Mouse (Mus musculus) testis, adult 2 months (tissue): Measurements from ENCODE around the gene Casz1. TPM values are rescaled to one million over a fixed set of nuclear protein-coding genes. Genes with fewer than 3 reads are reported as not detected.
A peak's percentile ranks its signal among the peaks of the same experiment; 100 is the strongest.

Source experiments
- H3K27ac ChIP-seq: fragments of 200-500 bp; 2 replicates; pipeline ENCODE4 v1.5.1; 2012; ENCODE audit warnings: low read depth, low read length; ENCODE audit not compliant: control insufficient read depth, insufficient read depth
- H3K27me3 ChIP-seq: fragments of 200-500 bp; 2 replicates; pipeline ENCODE4 v1.6.1; 2012; ENCODE audit warnings: mild to moderate bottlenecking, low read length, moderate library complexity; ENCODE audit not compliant: control insufficient read depth, insufficient read depth
- H3K36me3 ChIP-seq: fragments of 200-500 bp; 2 replicates; pipeline ENCODE4 v1.6.1; 2012; ENCODE audit warnings: mild to moderate bottlenecking, low read length; ENCODE audit not compliant: control insufficient read depth, insufficient read depth
- H3K4me1 ChIP-seq: fragments of 200-500 bp; 2 replicates; pipeline ENCODE4 v1.6.1; 2012; ENCODE audit warnings: low read length; ENCODE audit not compliant: control insufficient read depth, insufficient read depth
- H3K4me3 ChIP-seq: fragments of 200-500 bp; 2 replicates; pipeline ENCODE4 v1.5.1; 2012; ENCODE audit warnings: low read depth, mild to moderate bottlenecking, low read length, moderate library complexity, mixed read lengths; ENCODE audit not compliant: control insufficient read depth
- CTCF ChIP-seq: fragments of 200-500 bp; IDR thresholded peaks from 2 replicates; pipeline ENCODE4 v1.5.1; 2012; ENCODE audit warnings: low read depth, mild to moderate bottlenecking, inconsistent platforms, low read length, moderate library complexity; ENCODE audit not compliant: control insufficient read depth, insufficient read depth, insufficient replicate concordance
- POLR2A ChIP-seq: fragments of 200-500 bp; IDR thresholded peaks from 2 replicates; pipeline ENCODE4 v1.6.1; 2012; ENCODE audit warnings: low read depth, mild to moderate bottlenecking, inconsistent platforms, low read length, moderate library complexity; ENCODE audit not compliant: control insufficient read depth
- polyA plus RNA-seq: library from polyadenylated mRNA; depleted of rRNA; stranded (reverse); fragments of >200 nt; gene quantifications from 2 replicates; pipeline ENCODE4 v1.2.3, GENCODE M21; 2012

Gene Casz1
- polyA plus RNA-seq, 1 experiment, result 8.5 TPM

- Histone ChIP-seq H3K27ac (peak overlapping the region; percentile 4), H3K4me1 (peaks cover 19% of the 10 kb centered on the region)
- no peak for TF ChIP-seq POLR2A
- TF ChIP-seq CTCF, result no peak
Observed at GRCm38 (mm10) chr4:148900295-148901211, 96.3 kb downstream of the Casz1 start.

GRCm38 (mm10) chr4:148901275-148902052 is 97.2 kb downstream of the Casz1 start:
- H3K27me3 ChIP-seq, result no peaks in the 10 kb centered on the region
- H3K4me1 ChIP-seq, result peaks cover 19% of the 10 kb centered on the region
- H3K36me3 ChIP-seq, result no peaks in the 10 kb centered on the region
- no peak overlapping the region for H3K27ac ChIP-seq
- no peak for TF ChIP-seq CTCF
- no peak for TF ChIP-seq POLR2A
- H3K4me3 ChIP-seq, result peak overlapping the region; percentile 63

More at GRCm38 (mm10) chr4:148900295-148901211, 96.3 kb downstream of the Casz1 start:
- no peaks in the 10 kb centered on the region for H3K36me3 ChIP-seq
- H3K27me3 ChIP-seq, result no peaks in the 10 kb centered on the region
- peak overlapping the region; percentile 63 for H3K4me3 ChIP-seq

- Histone ChIP-seq H3K27ac (no peak overlapping the region), H3K4me3 (no peak overlapping the region), H3K4me1 (peaks cover 19% of the 10 kb centered on the region), H3K36me3 (no peaks in the 10 kb centered on the region), H3K27me3 (no peaks in the 10 kb centered on the region)
- TF ChIP-seq POLR2A (no peak), CTCF (peak; percentile 66; the same call in 1 of the 2 replicates)
Observed at GRCm38 (mm10) chr4:148902919-148903727, 98.9 kb downstream of the Casz1 start.

GRCm38 (mm10) chr4:148905295-148905694 is 101.1 kb downstream of the Casz1 start:
- Histone ChIP-seq H3K4me3 (no peak overlapping the region), H3K36me3 (no peaks in the 10 kb centered on the region), H3K27ac (no peak overlapping the region), H3K27me3 (no peaks in the 10 kb centered on the region), H3K4me1 (peaks cover 8% of the 10 kb centered on the region)
- TF ChIP-seq CTCF (no peak), POLR2A (no peak)

- no peaks in the 10 kb centered on the region for H3K27me3 ChIP-seq
- no peak overlapping the region for H3K27ac ChIP-seq
- no peaks in the 10 kb centered on the region for H3K36me3 ChIP-seq
- peaks cover 7% of the 10 kb centered on the region for H3K4me1 ChIP-seq
- H3K4me3 ChIP-seq, result no peak overlapping the region
- TF ChIP-seq POLR2A (no peak), CTCF (no peak)
Observed at GRCm38 (mm10) chr4:148906806-148907205, 102.6 kb downstream of the Casz1 start.

- H3K27ac ChIP-seq, result no peak overlapping the region
- H3K4me1 ChIP-seq, result peaks cover 2% of the 10 kb centered on the region; the same call in 1 of the 2 replicates
- TF ChIP-seq POLR2A (no peak), CTCF (peak; percentile 36; the same call in 1 of the 2 replicates)
- H3K27me3 ChIP-seq, result no peaks in the 10 kb centered on the region
- H3K36me3 ChIP-seq, result no peaks in the 10 kb centered on the region
- no peak overlapping the region for H3K4me3 ChIP-seq
Observed at GRCm38 (mm10) chr4:148908214-148908681, 104.0 kb downstream of the Casz1 start.
